Mouse (Mus musculus) cortical plate, adult 2 months (tissue): ENCODE measurements around the gene Meis2.

Source experiments
- CTCF ChIP-seq: fragments of 200-500 bp; IDR thresholded peaks from 2 replicates; pipeline ENCODE4 v1.5.1; 2011; ENCODE audit warnings: mild to moderate bottlenecking, control low read depth, low read length; ENCODE audit not compliant: insufficient read depth; ENCODE audit errors: extremely low read depth
- POLR2A ChIP-seq: fragments of 200-500 bp; IDR thresholded peaks from 2 replicates; pipeline ENCODE4 v1.6.1; 2011; ENCODE audit warnings: mild to moderate bottlenecking, low read length, control low read depth; ENCODE audit not compliant: insufficient read depth; ENCODE audit errors: extremely low read depth

- no peak for TF ChIP-seq CTCF
- no peak for TF ChIP-seq POLR2A
These were observed 94.3 kb downstream of the Meis2 start for GRCm38 (mm10) chr2:115971296-115971805.
